Mouse (Mus musculus) brain, embryonic 14.5 days (tissue): ENCODE measurements at regions not wholly inside any gene's neighbourhood (a gene's known extent, or its start where the extent isn't known, plus 50 kb on each side); places are given as distances from the start of the nearest gene placed in this dataset.
A peak's percentile ranks its signal among the peaks of the same experiment; 100 is the strongest.

ENCODE experiments used
- DNase-seq: peaks from one replicate; pipeline ENCODE4 v3.0.0-alpha.2; 2011; ENCODE audit warnings: low read depth
- CTCF ChIP-seq: fragments of 200-500 bp; IDR thresholded peaks from 2 replicates; pipeline ENCODE4 v1.5.1; 2012; ENCODE audit warnings: inconsistent platforms, mild to moderate bottlenecking, moderate library complexity, borderline replicate concordance; ENCODE audit not compliant: insufficient read depth, insufficient read length; ENCODE audit errors: extremely low read depth
- POLR2A ChIP-seq: fragments of 200-500 bp; IDR thresholded peaks from 2 replicates; pipeline ENCODE4 v1.6.1; 2012; ENCODE audit warnings: mild to moderate bottlenecking, inconsistent platforms, borderline replicate concordance; ENCODE audit not compliant: poor library complexity, insufficient read depth, insufficient read length, severe bottlenecking; ENCODE audit errors: extremely low read depth

DNA sequence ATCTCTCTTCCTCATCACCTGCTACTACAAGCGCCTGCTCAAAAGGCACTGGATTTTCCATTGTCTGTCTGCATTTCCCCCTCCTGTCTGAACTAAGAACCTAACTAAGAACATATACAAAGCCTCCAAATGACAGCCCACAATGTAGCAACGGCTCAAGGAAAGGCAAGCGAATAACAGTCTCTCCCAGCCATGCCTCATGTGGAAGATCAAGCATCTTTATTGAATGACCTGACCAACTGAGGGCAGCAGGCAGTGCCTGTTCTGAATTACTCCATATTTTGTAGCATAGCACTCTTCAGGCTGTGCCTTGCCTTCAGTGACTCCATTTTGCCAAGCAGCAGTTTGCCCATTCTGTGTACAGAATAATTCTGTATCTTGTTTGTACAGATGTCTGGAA lies 183.9 kb downstream of the Xxylt1 start:
- TF ChIP-seq CTCF: no peak
- no peak for TF ChIP-seq POLR2A
- no peak for DNase-seq

DNA sequence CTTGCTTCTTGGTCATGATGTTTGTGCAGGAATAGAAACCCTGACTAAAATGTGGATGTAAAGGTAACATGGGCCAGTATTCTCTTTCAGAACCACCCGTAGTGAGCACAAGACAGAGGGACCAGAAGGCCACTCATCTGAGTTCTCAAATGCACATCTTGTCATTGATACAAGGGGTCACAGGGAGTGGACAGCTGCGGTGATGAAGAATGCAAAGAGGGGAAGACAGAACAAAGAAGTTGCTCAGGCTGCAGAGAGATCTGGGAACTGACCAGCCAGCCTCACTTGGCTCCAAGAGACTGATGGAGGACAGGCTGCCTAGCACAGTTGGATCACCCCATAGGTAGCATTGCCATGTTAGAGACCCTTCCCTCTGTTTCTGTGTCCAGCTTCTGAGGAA lies 181.1 kb downstream of the Xxylt1 start:
- no peak for DNase-seq
- TF ChIP-seq POLR2A (no peak), CTCF (no peak)

DNA sequence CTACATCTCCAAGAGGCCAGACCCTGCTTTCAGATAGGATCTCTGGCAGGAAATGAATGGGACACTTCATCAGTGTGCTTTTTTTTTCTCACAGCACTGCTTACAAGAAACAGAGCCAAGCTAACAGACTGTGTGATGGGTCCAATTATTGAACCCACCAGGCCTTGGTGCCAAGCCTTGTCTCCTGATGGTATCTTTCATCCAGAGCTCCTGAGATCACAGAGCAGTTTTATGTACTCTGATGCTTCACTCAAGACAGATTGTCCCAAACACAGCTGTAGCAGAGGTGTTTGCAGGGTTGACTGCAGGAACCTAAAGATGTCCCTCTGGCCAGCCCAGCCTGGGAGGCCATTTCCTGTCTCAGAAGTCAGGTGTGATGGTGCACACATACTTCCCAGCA lies 179.9 kb downstream of the Xxylt1 start:
- TF ChIP-seq CTCF (no peak), POLR2A (no peak)
- peak; percentile 21 for DNase-seq
